Mouse (Mus musculus): ENCODE measurements around the gene Ykt6.

The Ykt6 gene

GRCm38 (mm10) chr11:5949586-5950352 is 5.7 kb upstream of the Ykt6 start, which contains the start of gene Gck:
TSS of gene Gck (minus strand) at chr11:5950081.
- DNase-seq (ENCODE audit: low spot score) = no peak

GRCm38 (mm10) chr11:5952501-5952900 is 3.0 kb upstream of the Ykt6 start:
- DNase-seq (ENCODE audit: low spot score) = no peak

- no peak for DNase-seq (ENCODE audit: low spot score)
Observed at GRCm38 (mm10) chr11:5953130-5953765, 2.2 kb upstream of the Ykt6 start.

GRCm38 (mm10) chr11:5954435-5954834 is 1.1 kb upstream of the Ykt6 start:
- DNase-seq (ENCODE audit: low spot score) = no peak

- no peak for DNase-seq (ENCODE audit: low spot score)
Observed at GRCm38 (mm10) chr11:5954965-5955504, 458 bp upstream of the Ykt6 start.

- no peak for DNase-seq (ENCODE audit: low spot score)
Observed at GRCm38 (mm10) chr11:5960051-5960450, 4.6 kb downstream of the Ykt6 start.

GRCm38 (mm10) chr11:5965865-5966264 is 10.4 kb downstream of the Ykt6 start:
- DNase-seq (ENCODE audit: low spot score) = no peak

GRCm38 (mm10) chr11:5966751-5967150 is 11.3 kb downstream of the Ykt6 start:
- no peak for DNase-seq (ENCODE audit: low spot score)

GRCm38 (mm10) chr11:5968223-5968622 is 12.7 kb downstream of the Ykt6 start:
- DNase-seq (ENCODE audit: low spot score) = no peak

- no peak for DNase-seq (ENCODE audit: low spot score)
Observed at GRCm38 (mm10) chr11:5971202-5971601, 15.7 kb downstream of the Ykt6 start.

GRCm38 (mm10) chr11:5973151-5973550 is 17.7 kb downstream of the Ykt6 start:
- DNase-seq (ENCODE audit: low spot score) = no peak

- DNase-seq (ENCODE audit: low spot score) = no peak
Observed at GRCm38 (mm10) chr11:5974053-5974452, 18.6 kb downstream of the Ykt6 start.

GRCm38 (mm10) chr11:5975068-5975467 is 19.6 kb downstream of the Ykt6 start:
- no peak for DNase-seq (ENCODE audit: low spot score)

- no peak for DNase-seq (ENCODE audit: low spot score)
Observed at GRCm38 (mm10) chr11:5976106-5976505, 20.6 kb downstream of the Ykt6 start.

- no peak for DNase-seq (ENCODE audit: low spot score)
Observed at GRCm38 (mm10) chr11:5979088-5979487, 23.6 kb downstream of the Ykt6 start.

GRCm38 (mm10) chr11:5980108-5980507 is 24.6 kb downstream of the Ykt6 start:
- no peak for DNase-seq (ENCODE audit: low spot score)

- DNase-seq (ENCODE audit: low spot score) = no peak
Observed at GRCm38 (mm10) chr11:5980561-5980960, 25.1 kb downstream of the Ykt6 start.

GRCm38 (mm10) chr11:5981323-5981722 is 25.8 kb downstream of the Ykt6 start:
- no peak for DNase-seq (ENCODE audit: low spot score)

- DNase-seq (ENCODE audit: low spot score) = no peak
Observed at GRCm38 (mm10) chr11:5983629-5984028, 28.1 kb downstream of the Ykt6 start.

GRCm38 (mm10) chr11:5988126-5988525 is 32.6 kb downstream of the Ykt6 start:
- DNase-seq (ENCODE audit: low spot score) = no peak

GRCm38 (mm10) chr11:5989954-5990593 is 34.6 kb downstream of the Ykt6 start:
- no peak for DNase-seq (ENCODE audit: low spot score)

GRCm38 (mm10) chr11:5990910-5991309 is 35.4 kb downstream of the Ykt6 start:
- DNase-seq (ENCODE audit: low spot score) = peak; percentile 48

- DNase-seq (ENCODE audit: low spot score) = no peak
Observed at GRCm38 (mm10) chr11:5994212-5994611, 38.7 kb downstream of the Ykt6 start.

Measured in ovary, postnatal 36 days (tissue).